Mouse (Mus musculus) ES-CJ7 (cell line): ENCODE measurements around the gene Ikzf5.

ENCODE experiments used
- DNase-seq: peaks from one replicate; pipeline ENCODE4 v3.0.0; 2011; ENCODE audit warnings: low read depth, low spot score

Gene Ikzf5

GRCm38 (mm10) chr7:131345856-131346541 lies 64.3 kb downstream of the Ikzf5 start:
- DNase-seq: no peak
